Mouse (Mus musculus): ENCODE results near the gene AI597479.
"Not testable (repeated sequence)": the region's sequence is repeated elsewhere in the genome, so short reads cannot be mapped to it uniquely, and the experiment has no call there.

Gene AI597479

DNA sequence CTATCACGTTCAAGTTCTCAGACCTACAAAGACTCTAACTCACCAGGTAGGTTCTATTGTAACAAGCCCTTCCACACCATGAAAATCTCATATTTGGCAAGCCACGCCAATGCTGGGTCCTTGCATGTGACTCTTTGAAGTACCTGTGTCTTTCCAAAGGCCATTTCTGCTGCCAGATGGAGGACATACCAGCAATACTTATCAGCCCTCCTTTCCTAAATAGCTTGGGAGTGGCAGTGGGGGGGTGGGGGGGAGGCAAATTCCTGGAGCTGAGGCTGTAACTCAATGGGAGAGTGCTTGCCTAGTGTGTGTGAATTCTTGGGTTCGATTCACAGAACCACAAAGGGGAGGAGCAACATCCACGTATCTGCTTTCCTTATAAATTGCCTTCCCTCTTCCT is 26.2 kb downstream of the AI597479 start:
- no peak for DNase-seq (ENCODE audit: low spot score)

- DNase-seq (ENCODE audit: low spot score): no peak
These were observed 28.7 kb downstream of the AI597479 start for GRCm38 (mm10) chr1:43127196-43127595.

DNA sequence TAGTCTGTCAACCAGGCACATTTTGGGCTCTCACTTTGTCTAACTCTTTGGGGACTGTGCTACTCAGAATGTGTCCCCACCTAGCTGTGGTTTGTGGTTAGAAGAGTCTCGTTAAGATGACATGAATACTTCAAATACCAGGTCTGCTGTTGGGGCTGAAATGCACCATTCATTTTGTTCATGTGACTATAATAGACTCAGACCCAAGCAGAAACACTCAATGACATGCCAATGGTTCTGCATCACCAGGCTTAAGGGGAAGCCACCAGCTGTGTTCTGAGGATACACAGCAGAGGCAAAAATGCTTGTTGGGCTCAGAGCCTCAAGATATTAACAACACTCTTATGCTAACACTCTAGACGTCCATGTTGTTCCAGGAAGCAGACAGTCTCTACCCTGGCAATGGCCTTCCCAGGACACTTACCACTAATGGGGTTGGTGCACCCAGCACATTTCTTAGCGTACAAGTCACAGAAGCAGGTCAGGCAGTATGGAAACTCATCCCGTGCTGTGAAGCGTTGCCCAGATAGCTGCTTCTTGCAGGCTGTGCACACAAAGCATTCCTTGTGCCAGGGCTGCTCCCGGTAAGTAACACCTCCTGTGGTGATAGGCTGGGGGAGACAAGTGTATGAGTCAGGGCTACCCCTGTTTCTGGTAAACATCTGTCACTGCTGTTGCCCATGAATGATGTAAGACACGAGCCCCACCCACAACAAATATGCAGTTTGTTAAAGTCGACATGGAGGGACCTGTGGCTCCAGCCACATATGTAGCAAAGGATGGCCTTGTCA is 29.5 kb downstream of the AI597479 start:
- no peak for DNase-seq (ENCODE audit: low spot score)

- DNase-seq (ENCODE audit: low spot score): no peak
These were observed 31.9 kb downstream of the AI597479 start for GRCm38 (mm10) chr1:43130219-43130981.

- no peak for DNase-seq (ENCODE audit: low spot score)
These were observed 33.1 kb downstream of the AI597479 start for GRCm38 (mm10) chr1:43131591-43131990.

DNA sequence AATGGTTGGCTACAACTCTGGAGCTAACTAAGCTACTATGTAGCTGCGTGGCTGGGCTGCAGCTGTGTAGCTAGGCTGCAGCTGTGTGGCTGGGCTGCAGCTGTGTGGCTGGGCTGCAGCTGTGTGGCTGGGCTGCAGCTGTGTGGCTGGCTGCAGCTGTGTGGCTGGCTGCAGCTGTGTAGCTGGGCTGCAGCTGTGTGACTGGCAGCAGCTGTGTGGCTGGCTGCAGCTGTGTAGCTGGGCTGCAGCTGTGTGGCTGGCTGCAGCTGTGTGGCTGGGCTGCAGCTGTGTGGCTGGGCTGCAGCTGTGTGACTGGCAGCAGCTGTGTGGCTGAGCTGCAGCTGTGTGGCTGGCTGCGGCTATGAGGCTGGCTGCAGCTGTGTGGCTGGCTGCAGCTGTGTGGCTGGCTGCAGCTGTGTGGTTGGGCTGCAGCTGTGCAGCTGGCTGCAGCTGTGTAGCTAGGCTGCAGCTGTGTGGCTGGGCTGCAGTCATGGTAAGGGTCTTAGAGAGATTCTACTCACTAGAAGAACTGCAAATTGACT is 38.0 kb downstream of the AI597479 start:
- not testable (repeated sequence) for DNase-seq (ENCODE audit: low spot score)

GRCm38 (mm10) chr1:43137334-43137733 is 38.8 kb downstream of the AI597479 start:
- DNase-seq (ENCODE audit: low spot score): no peak

GRCm38 (mm10) chr1:43138268-43138812 is 39.8 kb downstream of the AI597479 start:
- DNase-seq (ENCODE audit: low spot score): no peak

- peak; percentile 80 for DNase-seq (ENCODE audit: low spot score)
These were observed 41.2 kb downstream of the AI597479 start for GRCm38 (mm10) chr1:43139587-43140266.

GRCm38 (mm10) chr1:43141555-43141961 is 43.0 kb downstream of the AI597479 start:
- DNase-seq (ENCODE audit: low spot score): no peak

DNA sequence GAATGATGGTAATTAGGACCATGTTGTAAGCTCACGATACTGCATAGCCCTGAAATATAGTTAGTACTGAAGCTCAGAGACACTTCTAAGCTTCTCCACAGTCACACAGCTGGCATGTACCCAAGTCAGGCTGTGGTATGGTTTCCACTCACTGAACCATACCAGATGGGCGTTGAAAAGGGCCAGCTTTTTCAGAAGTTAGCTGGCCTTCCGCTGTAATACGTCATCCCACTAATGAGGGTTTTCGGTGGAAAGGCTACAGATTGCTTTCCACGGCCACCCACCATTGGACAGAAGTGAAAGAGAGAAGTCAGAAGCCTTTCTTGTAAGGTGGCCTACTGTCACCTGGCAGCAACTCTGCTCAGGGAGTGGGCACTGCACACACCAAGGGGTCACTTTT is 44.3 kb downstream of the AI597479 start:
- DNase-seq (ENCODE audit: low spot score): no peak

- DNase-seq (ENCODE audit: low spot score): no peak
These were observed 44.8 kb downstream of the AI597479 start for GRCm38 (mm10) chr1:43143284-43143683.

DNA sequence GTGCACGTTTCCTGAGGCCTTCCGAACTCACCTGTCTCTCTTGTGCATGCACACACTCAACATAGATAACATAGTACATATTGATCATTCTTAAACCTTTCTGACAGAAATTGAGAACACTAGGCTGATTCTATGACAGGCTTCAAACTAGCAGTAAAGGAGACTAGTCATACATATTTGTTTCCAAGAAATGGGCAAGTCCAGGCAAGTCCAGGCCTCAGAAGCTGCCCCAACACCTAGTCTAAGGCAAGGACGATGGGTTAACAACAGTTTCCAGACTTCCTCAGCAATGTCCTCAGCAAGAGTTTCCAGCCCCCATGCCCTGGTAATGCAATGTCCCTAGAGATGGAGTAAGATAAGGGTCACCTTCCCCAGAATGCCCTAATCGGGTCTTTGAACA is 45.3 kb downstream of the AI597479 start:
- DNase-seq (ENCODE audit: low spot score): no peak

DNA sequence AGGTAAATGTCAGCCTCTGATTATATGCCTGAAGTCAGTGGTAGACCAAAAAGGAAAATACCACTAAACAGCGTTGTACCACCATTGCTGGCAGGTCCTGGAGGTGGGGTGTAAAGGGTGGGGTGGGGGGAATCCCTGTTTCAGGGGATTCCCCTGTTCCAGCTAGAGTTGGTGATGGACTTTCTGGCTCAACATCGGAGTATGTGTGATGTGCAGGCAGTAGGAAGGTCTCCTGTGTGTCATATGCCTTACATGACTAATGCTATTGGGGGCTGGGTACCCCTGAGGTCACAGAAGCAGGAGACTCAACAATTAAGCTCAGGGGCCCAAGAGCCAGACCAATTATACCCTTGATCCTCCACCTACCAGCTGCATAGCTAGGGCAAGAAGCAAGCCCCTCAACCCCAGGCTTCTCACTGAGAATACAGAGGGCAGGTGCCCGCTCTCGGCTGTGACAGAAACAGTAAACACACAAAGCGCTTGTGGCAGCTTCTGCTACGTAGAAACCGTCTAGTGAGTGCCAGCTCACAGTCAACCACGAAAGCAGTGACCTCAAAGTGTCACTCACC is 45.9 kb downstream of the AI597479 start:
- DNase-seq (ENCODE audit: low spot score): no peak

DNA sequence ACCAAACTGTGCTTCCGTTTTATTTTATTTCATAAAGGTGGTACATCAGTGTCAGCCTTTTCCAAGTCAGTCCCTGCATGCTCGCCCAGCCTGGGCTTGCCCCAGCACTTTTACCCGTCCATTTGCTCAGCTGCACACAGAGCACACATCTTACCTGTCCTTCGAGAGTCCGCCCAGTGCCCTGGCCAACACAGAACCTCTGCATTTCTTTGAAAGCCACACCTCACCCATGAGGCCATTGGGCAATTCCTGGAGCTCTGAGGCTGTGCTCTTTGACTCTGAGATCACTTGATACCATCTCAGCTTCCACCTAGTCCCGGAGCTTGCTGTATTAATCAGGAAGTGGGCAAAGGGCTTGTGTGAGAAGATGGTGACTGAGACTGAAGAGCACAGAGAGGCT is 46.9 kb downstream of the AI597479 start:
- DNase-seq (ENCODE audit: low spot score): no peak

GRCm38 (mm10) chr1:43147474-43147873 is 49.0 kb downstream of the AI597479 start:
- DNase-seq (ENCODE audit: low spot score): no peak

- DNase-seq (ENCODE audit: low spot score): no peak
These were observed 51.7 kb downstream of the AI597479 start for GRCm38 (mm10) chr1:43150225-43150624.

GRCm38 (mm10) chr1:43152626-43153025 is 54.1 kb downstream of the AI597479 start:
- DNase-seq (ENCODE audit: low spot score): no peak

DNA sequence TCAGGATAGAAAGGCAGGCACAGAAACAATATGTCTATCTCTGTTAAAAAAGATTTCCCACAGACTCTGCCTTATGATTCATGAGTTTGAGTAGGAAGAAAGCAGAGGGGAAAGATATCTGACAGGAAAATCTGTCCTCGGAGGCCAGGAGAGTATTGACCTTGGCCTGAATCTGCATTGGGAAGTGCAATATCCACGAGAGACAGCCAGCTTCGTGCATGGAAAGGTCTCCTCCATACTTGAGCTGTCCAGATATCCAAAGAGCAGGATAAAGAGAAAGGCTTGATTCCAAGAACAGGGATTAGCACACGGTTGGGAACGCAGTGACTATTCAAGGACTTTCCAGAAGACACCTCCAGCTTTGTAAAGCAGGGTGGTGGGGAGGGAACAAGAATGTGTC is 55.0 kb downstream of the AI597479 start:
- no peak for DNase-seq (ENCODE audit: low spot score)

DNA sequence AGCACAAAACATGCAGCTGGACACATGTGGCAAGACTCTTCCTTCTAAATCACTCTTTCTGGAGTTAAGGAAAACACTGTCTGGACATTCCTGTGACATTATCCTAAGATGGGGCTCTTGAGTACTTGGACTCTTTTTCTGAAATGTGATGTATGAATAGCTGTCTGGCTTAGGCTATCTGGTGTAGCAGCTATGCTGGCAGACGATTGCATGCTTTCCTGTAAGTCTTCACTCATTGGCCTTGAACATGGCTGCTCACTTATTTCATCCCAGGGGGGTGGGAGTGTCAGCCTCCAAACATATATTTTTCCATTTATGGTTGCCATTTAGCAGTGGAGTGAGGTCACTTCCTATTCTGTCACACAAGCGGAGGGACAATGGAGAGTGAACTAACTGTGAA is 56.0 kb downstream of the AI597479 start:
- DNase-seq (ENCODE audit: low spot score): no peak

GRCm38 (mm10) chr1:43157907-43158306 is 59.4 kb downstream of the AI597479 start:
- DNase-seq (ENCODE audit: low spot score): no peak

DNA sequence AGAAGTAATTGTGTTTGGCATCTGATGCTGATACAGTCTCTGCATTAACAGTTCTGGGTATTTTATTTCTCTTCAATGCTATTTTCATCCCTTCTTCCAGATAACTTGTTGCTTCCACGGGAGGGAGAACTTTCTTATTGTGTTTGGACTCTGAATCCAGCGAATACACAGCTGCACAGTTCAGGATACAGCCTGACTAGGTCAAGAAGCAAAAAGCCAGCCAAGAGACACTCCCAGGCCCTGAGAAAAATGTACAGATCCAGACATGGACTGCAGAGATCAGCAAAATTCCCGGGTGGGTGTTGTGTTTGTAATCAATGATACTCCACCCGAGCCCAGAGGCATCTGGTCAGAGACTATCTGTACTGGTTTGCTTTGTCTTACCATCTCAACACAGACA is 60.9 kb downstream of the AI597479 start:
- no peak for DNase-seq (ENCODE audit: low spot score)

All from urinary bladder, postnatal 25 days (tissue).